Mouse (Mus musculus): ENCODE measurements around the gene Cdc14b. TPM values are rescaled to one million over a fixed set of nuclear protein-coding genes. Genes with fewer than 3 reads are reported as not detected.

Gene Cdc14b
- total RNA-seq, 2 experiments from 2014 or later = 2.6 to 3.2 TPM

GRCm38 (mm10) chr13:64178746-64179652, 96.1 kb downstream of the Cdc14b start:
- no peak for DNase-seq (ENCODE audit: low spot score in 2 of 2)

GRCm38 (mm10) chr13:64178000-64178399, 97.1 kb downstream of the Cdc14b start:
- no peak for DNase-seq (ENCODE audit: low spot score in 2 of 2)

GRCm38 (mm10) chr13:64169746-64170145, 105.3 kb downstream of the Cdc14b start:
- no peak for DNase-seq (ENCODE audit: low spot score in 2 of 2)

- DNase-seq (ENCODE audit: low spot score in 2 of 2) = no peak
These were observed 111.9 kb downstream of the Cdc14b start for GRCm38 (mm10) chr13:64163147-64163715.

GRCm38 (mm10) chr13:64162626-64163025, 112.5 kb downstream of the Cdc14b start:
- DNase-seq (ENCODE audit: low spot score in 2 of 2) = peak; percentile 32 to 34

- DNase-seq (ENCODE audit: low spot score in 2 of 2) = no peak
These were observed 113.0 kb downstream of the Cdc14b start for GRCm38 (mm10) chr13:64161916-64162611.

- DNase-seq (ENCODE audit: low spot score in 2 of 2) = peak; percentile 97 to 98
These were observed 113.6 kb downstream of the Cdc14b start, which contains the start of gene Habp4 for GRCm38 (mm10) chr13:64161548-64161915. Habp4 (plus strand) TSS chr13:64161824.

- no peak for DNase-seq (ENCODE audit: low spot score in 2 of 2)
These were observed 118.1 kb downstream of the Cdc14b start for GRCm38 (mm10) chr13:64156966-64157365.

- DNase-seq (ENCODE audit: low spot score in 2 of 2) = no peak
These were observed 119.9 kb downstream of the Cdc14b start for GRCm38 (mm10) chr13:64155171-64155571.

- DNase-seq (ENCODE audit: low spot score in 2 of 2) = no peak
These were observed 120.4 kb downstream of the Cdc14b start for GRCm38 (mm10) chr13:64154651-64155050.

- DNase-seq (ENCODE audit: low spot score in 2 of 2) = peak in 1 of 2 experiments; percentile 26
These were observed 121.3 kb downstream of the Cdc14b start for GRCm38 (mm10) chr13:64153751-64154267.

- peak; percentile 95 to 97 for DNase-seq (ENCODE audit: low spot score in 2 of 2)
These were observed 121.9 kb downstream of the Cdc14b start, which contains the start of gene Zfp367 for GRCm38 (mm10) chr13:64153083-64153682. Zfp367 (minus strand) TSS chr13:64153202.

GRCm38 (mm10) chr13:64152671-64153082, 122.4 kb downstream of the Cdc14b start:
- DNase-seq (ENCODE audit: low spot score in 2 of 2) = peak in 1 of 2 experiments; percentile 42

- peak; percentile 80 to 83 for DNase-seq (ENCODE audit: low spot score in 2 of 2)
These were observed 122.8 kb downstream of the Cdc14b start for GRCm38 (mm10) chr13:64152241-64152669.

- no peak for DNase-seq (ENCODE audit: low spot score in 2 of 2)
These were observed 125.0 kb downstream of the Cdc14b start for GRCm38 (mm10) chr13:64150121-64150520.

Other genes starting within 250 kb of the Cdc14b start
- not detected for gene Hsd17b3, start 186.1 kb downstream of the Cdc14b start, total RNA-seq (2021)
- 1 to 10 TPM in 1 of 2 experiments, under 1 TPM in 1; 0.62 to 1.6 TPM for gene Slc35d2, start 145.9 kb downstream of the Cdc14b start, total RNA-seq (2021)
- 1 to 10 TPM; 7.7 to 9.5 TPM for gene Zfp367, start 122.1 kb downstream of the Cdc14b start, total RNA-seq (2021)
- 100 to 1,000 TPM; 120 to 121 TPM for gene Habp4, start 113.5 kb downstream of the Cdc14b start, total RNA-seq (2021)
- 10 to 100 TPM in 1 of 2 experiments, 1 to 10 TPM in 1; 8.5 to 11.7 TPM for gene Aaed1, start 37.4 kb upstream of the Cdc14b start, total RNA-seq (2021)
- gene Ctsl, start 95.6 kb upstream of the Cdc14b start, total RNA-seq (2021) = 100 to 1,000 TPM; 169 to 194 TPM
- gene Cdk20, start 157.0 kb upstream of the Cdc14b start, total RNA-seq (2021) = 10 to 100 TPM; 12.9 to 14.8 TPM
- not detected for gene Fam240b, start 222.5 kb upstream of the Cdc14b start, total RNA-seq (2021)